Mouse (Mus musculus) liver (tissue): ENCODE data around the gene Furin.

ENCODE experiments used
- DNase-seq: peaks from one replicate; pipeline ENCODE4 v3.0.0-alpha.2; 2020; ENCODE audit warnings: mixed read lengths

Gene Furin

DNA sequence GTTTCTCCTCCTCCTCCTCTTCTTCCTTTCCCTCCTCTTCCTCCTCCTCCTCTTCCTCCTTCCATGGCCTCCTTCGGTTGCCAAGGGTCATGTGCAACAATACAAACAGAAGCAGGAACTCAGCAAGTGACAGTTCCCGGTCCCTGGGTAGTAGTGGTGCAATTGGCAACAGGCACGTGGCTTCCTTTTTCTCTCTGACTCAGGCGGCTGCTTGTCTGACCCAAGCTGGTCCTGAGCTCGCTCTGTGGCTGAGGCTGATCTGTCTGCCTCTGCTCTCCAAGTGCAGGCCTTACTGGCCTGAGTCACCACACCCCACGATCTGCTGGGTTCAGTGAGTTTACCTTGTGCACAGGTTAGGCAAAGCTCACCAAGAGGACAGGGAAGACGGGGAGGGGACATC lies 21.1 kb upstream of the Furin start:
- peak; percentile 42 for DNase-seq

DNA sequence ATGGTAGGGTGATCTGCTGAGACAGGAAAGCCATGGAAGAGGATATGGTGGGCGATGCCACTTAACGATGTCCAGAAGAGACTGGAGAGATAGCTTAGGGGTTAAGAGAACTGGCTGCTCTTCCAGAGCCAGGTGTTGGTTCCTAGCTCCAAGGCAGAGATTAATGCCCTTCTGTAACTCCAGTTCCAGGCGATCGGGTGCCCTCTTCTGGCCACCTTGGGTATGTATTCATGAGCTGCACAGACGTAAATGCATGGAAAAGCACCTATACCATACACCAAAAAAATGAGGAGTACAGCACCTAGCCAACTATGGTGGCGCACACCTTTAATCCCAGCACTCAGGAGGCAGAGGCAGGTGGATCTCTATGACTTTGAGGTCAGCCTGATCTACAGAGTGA lies 19.5 kb upstream of the Furin start:
- no peak for DNase-seq

DNA sequence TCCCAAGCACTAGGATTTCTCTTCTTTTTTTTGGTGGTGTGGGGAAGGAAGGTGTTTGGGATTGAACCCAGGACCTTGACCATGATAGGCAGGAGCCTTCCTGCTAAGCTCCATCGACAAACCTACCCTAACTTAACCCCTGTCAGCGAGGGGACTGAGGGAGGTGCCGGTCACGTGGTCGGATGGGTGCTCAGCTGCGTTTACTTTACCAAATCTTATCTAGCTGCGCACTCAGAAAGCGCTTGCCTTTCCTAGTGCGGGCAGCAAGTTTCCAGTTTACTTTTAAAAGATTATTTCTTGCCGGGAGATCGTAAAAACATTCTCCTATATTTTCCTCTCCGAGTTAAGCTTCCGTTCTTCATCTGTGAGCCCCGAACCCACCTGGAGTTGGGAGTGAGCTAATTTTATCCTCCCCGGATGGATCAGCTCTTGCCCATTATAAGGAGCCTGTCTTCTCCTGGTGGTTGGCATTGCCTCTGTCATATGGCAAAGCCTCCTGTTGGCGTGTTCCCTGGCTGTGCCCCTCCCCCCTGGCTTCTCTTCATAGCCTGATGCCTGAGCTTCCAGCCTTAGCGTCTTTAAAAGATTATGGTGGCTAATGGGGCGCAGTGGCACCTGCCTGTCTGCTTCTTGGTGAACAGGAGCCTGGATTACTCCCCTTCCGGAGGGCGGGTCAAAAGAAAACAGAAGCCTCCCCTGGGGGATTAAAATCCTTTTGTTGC lies 17.7 kb upstream of the Furin start:
- DNase-seq = peak; percentile 40

DNA sequence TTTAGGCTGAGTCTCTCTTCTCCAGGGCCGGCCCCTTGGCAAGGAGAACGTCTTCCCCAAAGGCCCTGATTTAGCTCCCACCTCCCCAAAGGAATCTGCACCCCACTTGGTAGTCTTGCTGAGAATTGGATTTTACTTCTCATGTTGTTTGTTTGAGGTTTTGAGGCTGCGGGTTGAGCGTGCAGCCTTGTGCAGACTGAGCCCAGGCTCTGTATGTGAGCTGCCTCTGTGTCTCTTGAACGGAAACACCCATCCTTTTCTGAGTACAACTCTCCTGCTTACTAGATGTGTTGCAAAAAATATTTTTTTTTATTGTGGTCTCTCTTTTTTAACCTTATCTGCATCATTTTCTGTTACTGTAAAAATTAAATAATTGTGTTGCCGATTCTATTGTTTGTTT lies 16.3 kb upstream of the Furin start:
- DNase-seq = no peak

DNA sequence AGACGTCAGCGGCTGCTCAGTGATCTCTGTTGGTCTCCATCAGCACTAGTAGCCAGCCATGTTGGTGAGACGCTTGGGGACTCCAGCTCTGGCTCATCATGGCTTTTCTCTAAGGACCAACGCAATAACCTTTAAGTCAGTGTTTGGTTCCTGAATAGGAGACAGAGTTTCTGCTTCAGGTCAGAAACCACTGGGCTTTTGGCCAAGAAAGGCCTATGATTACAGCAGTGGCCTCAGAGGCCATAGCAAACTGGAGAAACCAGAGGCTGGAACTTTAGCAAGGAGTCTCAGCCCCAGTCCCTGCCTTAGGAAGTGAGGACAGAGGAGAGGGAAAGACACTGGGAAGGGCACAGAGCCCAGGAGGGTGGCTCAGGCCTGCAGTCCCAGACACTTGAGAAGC lies 15.3 kb upstream of the Furin start:
- no peak for DNase-seq

DNA sequence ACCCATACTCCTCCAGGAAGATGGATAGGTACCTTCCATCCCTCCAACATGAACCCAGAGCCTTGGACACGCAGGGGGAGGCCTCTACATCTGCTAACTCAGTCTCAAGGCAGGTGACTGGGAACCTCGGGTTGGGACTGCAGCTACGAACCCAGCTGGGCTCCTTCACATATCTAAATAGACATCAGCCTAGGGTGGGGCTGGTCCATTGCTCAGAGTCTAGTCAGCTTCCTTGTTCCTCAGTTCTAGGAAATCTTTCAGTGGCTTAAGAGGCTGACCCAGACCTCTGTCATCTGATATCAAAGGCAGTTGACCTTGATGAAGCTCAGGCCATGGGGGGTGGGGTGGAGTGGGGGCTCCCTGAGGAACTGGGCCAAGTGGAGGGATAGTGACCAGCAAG lies 14.0 kb upstream of the Furin start:
- DNase-seq = no peak

DNA sequence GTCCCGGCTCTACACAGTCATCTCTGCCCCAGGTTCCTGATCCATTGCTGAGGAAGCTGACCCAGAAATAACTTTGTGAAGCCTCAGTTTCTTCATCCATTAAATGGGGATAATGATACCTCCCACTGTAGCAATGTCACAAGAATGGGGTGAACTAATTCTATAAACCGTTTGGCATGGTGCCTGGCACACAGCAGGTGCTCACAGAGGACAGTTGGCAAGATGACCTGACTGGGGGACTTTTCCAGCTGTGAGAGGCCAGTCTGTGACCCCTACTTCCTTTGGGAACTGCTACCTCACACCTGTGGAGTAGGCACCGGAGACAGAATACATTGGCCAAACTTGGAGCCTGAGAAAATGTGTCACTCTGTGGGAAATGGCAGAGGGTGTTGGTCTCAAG lies 12.8 kb upstream of the Furin start:
- no peak for DNase-seq

DNA sequence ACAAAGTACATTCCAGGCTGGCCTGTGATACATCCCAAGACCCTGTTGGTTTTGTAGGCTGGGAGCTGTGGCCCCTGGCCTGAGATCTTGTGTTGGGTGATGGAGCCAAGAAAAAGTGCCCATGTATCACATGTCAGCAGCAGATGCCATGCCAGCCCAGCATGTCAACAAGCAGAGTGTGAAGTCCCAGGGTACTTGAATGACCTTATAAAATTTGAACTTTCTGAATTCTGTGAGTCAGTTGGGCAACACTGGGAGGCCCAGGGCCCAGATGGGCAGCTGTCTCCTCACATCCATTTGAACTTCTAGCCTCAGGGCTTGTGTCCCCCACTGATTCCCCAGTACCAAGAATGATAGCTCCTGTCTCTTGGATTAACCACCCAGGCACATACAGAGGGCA lies 12.4 kb upstream of the Furin start:
- no peak for DNase-seq

DNA sequence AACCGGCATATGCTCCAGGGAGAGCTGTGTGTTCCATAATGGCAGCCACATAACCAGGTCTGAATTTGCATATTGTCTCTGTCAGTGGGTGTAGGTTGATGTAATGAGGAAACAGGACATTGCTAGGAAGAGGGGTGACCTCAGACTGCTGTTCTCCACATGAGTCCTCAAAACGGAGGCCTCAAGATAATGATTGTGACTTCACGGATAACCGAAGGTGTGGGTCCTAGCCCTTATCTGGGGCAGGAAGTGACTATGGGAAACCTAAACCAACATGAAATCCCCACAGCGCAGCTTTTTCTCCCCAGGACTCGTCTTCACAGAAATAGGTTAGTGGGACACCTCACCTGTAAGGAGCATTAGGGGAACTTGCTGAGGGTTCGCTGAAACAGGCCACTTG lies 11.7 kb upstream of the Furin start:
- DNase-seq = no peak

DNA sequence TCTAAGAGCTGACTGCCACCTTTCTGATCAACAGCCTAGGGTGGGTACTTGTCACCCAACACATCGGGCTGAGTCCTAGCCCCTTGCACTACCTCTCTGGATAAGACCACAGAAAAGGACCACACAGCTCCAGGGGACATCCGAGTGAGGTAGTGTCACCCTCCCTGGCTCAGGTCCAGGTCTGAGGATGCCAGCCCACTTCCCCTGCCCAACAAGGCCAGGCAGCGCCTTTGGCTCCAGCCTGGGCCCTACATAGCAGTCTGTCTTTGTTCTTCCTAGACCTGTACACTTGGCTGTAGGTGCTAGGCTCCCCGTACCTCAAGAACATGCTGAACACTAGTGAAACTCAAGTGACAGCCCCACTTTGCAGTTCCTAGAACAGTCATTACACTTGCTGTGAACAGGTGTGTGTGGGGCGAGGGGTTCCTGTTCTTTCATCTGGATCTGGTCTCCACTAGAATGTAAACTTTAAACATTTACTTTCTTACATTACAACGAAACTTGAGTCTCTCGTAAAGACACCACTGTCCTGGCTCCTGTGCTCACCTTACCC lies 9.1 kb upstream of the Furin start:
- DNase-seq = no peak

DNA sequence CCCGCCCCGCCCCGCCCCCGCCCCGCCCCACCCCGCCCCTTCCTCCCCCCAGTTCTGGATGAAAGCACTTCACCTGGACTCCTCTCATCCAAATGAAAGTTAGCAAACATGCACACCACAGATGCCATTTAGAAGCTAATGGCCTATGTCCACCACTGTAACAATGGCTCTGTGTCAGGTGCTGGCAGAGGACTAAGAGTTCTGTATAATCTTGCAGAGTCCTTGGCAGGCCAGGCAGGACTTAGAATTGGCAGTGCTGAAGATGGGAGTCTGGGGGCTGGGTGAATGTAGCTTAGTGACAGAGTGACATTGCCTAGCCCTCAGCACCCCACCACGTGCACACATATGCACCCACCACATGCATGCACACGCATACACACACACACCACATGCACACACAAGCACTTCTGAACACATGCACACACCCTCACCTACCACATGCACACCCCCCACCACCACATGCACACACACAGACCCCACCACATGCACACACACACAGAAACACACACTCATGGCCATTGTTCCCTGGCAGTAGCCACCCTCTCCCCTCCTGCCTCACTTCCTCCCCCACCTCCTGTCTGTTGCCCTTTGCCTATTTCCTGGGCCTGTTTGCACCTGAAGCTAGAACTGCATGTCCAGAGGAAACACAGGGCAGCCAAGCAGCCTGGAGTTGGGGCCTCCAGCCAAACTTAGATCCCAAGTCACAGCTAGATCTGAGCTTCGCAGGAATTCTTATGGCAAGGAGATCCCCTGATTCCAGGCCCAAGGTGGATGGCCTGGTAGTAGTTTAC lies 8.5 kb upstream of the Furin start:
- no peak for DNase-seq

DNA sequence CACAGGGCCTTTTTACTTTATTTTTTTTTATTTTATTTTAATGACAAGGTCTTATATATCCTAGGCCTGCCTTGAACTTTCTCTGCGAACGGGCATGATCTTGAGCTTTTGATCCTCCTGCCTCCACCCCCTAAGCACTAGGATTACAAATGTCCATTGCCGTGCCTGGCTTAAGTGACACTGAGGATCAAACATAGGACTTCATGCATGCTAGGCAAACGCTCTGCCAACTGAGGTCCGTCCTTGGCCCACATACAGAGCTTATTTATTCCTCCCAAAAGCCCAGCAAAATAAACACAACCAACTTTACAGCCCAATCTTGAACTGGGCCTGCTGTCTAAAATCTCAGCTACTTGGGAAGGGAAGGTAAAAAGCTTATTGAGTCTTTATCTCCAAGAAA lies 7.5 kb upstream of the Furin start:
- no peak for DNase-seq

DNA sequence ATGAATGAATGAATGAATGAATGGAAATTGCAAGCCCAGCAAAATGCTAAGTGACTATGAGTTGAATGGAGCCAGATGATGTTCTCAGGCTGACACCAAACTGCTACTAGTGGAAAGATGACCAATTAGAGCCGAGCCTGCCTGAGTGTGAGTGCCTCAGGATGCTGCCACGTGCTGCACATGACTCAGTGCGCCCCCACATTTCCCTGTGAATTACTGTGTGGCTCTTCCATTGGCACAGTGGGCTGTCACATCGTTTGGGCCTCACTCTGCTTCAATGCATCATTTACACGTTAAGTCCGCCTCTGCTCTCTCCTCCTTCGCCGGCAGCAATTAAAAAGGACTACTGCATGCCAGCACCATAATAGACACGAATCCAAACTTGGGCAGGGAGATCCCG lies 7.0 kb upstream of the Furin start:
- DNase-seq = no peak

DNA sequence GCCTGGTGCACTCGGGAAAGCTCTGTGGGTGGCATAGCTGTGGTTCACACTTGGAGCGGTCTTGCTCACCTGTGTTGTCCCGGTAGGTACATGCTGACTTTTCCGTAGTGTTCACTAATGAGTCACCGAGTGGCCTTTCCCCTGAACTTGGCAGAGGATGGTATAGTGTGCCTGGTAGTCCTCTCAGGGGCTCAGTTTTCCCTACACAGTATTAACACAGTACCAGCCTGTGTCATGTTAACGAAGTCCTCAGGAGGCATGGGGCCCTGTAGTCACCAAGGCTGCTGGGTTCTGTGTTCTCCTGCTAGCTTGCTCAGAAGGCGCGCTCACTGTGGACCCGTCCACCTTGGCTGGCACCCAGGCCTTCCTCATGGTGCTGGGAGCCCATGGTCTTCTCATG lies 5.1 kb upstream of the Furin start:
- no peak for DNase-seq

DNA sequence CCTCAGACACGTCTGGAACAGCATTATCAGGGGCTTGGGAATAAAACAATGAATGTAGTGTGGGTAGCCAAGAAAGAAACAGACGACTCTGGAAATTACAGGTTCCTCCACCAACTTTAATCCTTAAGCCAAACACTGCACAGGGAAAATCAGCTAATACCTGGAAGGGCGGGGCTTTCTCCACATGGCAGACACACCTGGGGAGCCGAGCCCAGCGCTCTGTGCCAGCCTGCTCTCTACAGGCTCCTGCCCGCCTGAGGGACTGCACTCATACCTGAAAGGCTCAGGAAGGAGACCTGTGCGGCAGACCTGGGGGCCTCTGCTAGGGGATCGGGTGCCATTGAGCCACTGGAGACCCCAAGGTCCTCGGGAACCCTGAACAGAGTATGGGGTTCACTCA lies 2.5 kb upstream of the Furin start:
- DNase-seq = no peak

DNA sequence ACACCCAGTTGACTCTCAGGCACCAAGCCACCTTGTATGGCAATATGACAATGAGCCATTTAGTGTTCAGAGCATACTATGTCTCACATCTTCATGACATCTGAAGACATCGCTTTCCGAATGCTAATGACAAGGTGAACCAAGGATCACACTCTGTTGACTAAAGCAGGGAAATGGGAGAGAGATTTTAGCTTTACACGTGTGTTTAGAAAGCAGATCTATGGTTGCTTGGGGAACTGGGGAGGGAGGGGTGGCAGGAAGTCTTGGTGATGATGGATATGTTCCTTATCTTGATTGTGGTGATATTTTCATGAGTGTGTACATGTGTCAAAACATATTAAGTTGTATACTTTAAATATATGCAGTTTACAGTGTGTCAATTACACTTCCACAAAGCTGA lies 950 bp upstream of the Furin start:
- no peak for DNase-seq

DNA sequence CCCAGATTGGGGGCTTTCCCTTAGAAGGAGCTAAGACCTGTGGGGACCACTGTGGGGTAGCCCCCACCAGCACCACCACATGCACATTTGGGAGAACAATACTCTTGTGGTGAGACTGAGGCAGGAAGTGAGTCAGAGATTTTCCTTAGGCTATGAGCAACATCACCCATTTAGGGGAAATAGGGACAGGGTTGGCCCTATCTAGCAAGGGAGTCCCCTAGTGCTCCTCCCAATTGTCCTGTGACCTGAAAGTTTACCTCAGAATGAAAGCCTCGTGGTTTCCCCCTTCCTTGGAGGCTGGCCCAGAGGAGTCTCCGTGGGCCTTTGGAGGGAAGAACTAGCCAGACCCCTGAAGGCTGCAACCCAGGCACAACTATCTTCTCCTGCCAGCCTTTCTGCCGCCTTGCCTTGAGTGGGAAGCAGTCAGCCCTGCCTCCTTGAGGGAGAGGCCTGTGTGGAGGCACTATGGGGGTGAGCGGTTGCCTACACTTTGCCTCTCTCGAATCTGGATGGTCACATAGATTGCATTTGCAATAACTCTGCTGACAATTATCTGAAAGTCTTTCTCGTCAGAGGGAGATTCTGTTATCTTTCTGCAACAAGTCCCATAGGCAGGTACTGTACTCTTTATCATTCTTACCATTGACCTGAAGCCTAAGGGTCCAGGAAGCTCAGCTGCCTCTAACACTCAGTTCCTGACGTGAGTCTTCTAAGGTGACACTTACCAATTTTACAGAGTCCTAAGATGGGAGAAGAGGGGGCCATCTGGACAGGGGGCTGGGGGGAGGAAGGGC lies 938 bp downstream of the Furin start:
- DNase-seq = no peak

DNA sequence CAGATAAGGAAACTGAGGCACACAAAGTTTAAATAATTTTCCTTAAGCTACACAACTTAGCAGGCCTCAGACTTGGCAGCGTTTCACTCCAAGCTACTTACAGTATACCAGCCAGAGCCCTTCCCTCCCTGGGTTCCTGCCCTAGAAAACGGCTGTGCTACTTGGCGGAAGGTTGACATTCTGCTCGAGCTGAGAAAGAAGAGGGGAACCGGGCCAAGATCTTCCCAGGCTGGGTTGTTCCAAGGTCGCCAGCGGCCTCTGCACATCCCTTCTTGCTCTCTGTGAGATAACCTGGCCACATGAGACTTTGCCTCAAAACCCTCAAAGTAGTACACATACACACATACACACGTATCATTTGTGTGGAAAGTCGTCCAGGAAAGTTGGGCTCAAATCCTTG lies 1.7 kb downstream of the Furin start:
- DNase-seq = no peak

DNA sequence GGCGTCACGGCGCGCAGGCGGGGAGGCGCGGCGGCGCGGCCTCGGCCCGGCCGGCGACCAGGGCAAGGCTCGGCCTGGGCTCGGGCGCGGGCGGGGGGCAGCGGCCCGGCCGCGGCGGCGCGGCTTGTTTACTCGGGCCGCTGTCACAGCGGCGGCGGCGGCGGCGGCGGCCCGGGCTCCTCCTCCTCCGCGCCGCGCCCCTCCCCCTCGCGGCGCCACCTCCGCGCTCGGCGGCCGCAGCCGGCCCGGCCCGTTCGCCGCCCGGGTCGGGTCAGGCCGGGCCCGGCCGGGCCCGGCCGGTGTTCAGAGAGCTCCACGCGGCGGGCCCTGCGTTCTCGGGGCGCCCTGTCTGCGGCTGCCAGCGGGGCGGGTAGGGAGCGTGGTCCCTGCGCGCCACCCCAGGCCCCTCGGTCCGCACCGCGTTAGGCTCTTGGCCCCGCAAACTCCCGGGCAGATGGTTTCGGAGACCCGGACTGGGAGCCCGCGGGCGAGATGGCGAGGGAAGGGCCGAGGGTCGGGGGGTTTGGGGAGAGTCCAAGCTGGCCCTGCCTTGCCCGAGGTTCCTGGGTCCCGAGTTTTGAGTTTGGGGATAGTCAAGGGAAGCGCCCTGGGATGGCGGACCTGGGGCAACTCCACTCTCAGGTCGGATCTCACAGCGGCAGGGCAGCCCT lies 2.5 kb downstream of the Furin start:
- DNase-seq = peak; percentile 66

DNA sequence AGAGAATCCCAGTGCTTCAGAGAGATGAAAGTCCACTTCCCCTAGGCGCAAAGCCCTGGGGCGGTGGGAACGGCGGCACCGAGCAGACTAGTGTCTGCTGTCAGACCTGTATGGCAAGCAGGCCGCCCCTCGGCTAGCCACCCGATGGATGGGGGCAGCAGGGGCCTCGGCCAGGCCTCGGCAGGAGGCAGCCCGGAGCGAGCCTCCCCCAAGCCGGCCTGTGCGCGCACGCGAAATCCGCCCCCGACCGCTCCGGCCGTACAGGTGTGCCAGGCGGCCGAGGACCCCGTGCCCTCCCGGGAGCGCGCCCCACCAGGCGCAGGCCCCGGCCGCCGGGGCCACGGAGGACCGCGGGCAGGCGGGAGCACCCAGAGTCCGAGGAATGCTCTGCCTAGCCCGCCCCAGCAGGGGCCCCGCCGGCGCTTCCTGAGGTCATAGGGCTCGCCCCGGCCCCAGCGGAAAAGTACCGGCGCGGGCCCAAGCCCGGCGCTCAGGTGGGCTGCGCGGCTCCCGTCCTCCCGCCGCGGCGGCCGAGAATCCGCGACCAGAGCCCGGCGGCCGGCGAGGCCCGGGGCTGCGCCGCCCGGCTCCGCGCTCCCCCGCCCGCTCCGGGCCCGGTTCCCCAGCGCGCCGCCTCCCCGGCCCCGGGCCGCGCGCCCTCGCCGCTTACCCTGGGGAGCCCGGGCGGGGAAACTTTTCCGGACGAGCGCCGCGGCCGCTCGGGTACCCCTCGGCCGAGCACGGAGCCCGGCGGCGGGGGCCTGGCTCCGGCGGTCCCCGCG lies 3.2 kb downstream of the Furin start:
- peak; percentile 33 for DNase-seq

DNA sequence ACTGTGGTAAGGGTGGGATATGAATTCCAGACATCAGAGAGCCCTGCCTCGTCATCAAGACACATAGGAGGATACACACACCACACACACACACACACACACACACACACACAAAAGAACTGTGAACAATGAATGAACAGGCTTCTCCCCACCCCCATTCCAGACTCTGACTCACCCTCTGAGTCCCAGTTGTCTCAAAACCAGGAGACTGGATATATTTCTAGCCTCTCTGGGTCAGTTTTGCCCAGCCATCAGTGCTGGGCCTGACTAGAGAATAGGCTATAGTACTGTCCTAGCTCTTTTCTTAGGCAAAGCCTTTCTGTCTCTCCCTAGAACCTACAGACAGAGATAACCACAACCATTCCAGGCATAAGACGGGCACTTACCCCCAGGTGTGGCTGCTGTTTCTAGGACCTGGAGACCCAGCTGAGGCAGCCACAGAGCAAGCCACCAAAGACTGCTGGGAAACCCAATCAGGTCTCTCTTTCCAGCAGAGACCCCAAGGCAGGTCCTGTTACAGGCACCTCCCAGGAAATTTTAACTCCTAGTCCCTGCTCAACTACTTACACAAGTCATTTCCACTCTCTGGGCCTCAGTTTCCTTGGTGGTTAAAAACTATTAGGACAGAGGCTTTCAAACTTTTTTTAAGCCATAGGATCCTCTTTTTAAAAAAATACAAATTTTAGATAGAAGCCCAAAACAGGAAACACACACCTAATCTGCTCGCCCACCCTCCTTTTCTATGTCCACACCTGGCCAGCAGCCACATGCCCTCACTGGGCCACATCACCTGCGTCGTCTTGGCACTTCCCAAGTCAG lies 4.0 kb downstream of the Furin start:
- DNase-seq = no peak
